Mouse (Mus musculus): Measurements from ENCODE around the gene Gm3336.

Gene Gm3336

GRCm38 (mm10) chr8:70716521-70717400 lies 1.6 kb upstream of the Gm3336 start:
- DNase-seq (ENCODE audit: low read depth, low spot score), result peak; percentile 42

- peak; percentile 65 for DNase-seq (ENCODE audit: low read depth, low spot score)
These were observed 1.5 kb downstream of the Gm3336 start for GRCm38 (mm10) chr8:70719796-70720270.

GRCm38 (mm10) chr8:70720739-70721138 lies 2.4 kb downstream of the Gm3336 start:
- peak; percentile 88 for DNase-seq (ENCODE audit: low read depth, low spot score)

- no peak for DNase-seq (ENCODE audit: low read depth, low spot score)
These were observed 3.3 kb downstream of the Gm3336 start for GRCm38 (mm10) chr8:70721601-70722000.

GRCm38 (mm10) chr8:70723486-70724210 lies 5.3 kb downstream of the Gm3336 start, which contains the start of gene Pde4c:
TSS of gene Pde4c (plus strand) at chr8:70723720.
- DNase-seq (ENCODE audit: low read depth, low spot score), result no peak

- DNase-seq (ENCODE audit: low read depth, low spot score), result no peak
These were observed 5.9 kb downstream of the Gm3336 start for GRCm38 (mm10) chr8:70724216-70724615.

GRCm38 (mm10) chr8:70725792-70726447 lies 7.6 kb downstream of the Gm3336 start:
- peak; percentile 50 for DNase-seq (ENCODE audit: low read depth, low spot score)

GRCm38 (mm10) chr8:70726721-70727120 lies 8.4 kb downstream of the Gm3336 start:
- DNase-seq (ENCODE audit: low read depth, low spot score), result no peak

GRCm38 (mm10) chr8:70729808-70730475 lies 11.6 kb downstream of the Gm3336 start:
- DNase-seq (ENCODE audit: low read depth, low spot score), result peak; percentile 94

- DNase-seq (ENCODE audit: low read depth, low spot score), result no peak
These were observed 12.6 kb downstream of the Gm3336 start for GRCm38 (mm10) chr8:70730956-70731355.

- no peak for DNase-seq (ENCODE audit: low read depth, low spot score)
These were observed 19.4 kb downstream of the Gm3336 start for GRCm38 (mm10) chr8:70737705-70738104.

- no peak for DNase-seq (ENCODE audit: low read depth, low spot score)
These were observed 19.9 kb downstream of the Gm3336 start for GRCm38 (mm10) chr8:70738211-70738610.

GRCm38 (mm10) chr8:70741661-70742060 lies 23.3 kb downstream of the Gm3336 start:
- DNase-seq (ENCODE audit: low read depth, low spot score), result no peak

GRCm38 (mm10) chr8:70742176-70742575 lies 23.8 kb downstream of the Gm3336 start:
- DNase-seq (ENCODE audit: low read depth, low spot score), result no peak

GRCm38 (mm10) chr8:70742981-70743655 lies 24.8 kb downstream of the Gm3336 start:
- no peak for DNase-seq (ENCODE audit: low read depth, low spot score)

- peak; percentile 63 for DNase-seq (ENCODE audit: low read depth, low spot score)
These were observed 25.6 kb downstream of the Gm3336 start for GRCm38 (mm10) chr8:70743656-70744590.

- DNase-seq (ENCODE audit: low read depth, low spot score), result no peak
These were observed 26.5 kb downstream of the Gm3336 start for GRCm38 (mm10) chr8:70744806-70745205.

- no peak for DNase-seq (ENCODE audit: low read depth, low spot score)
These were observed 27.4 kb downstream of the Gm3336 start for GRCm38 (mm10) chr8:70745691-70746220.

- no peak for DNase-seq (ENCODE audit: low read depth, low spot score)
These were observed 28.3 kb downstream of the Gm3336 start for GRCm38 (mm10) chr8:70746676-70747075.

Data from ES-CJ7 (cell line).